Mouse (Mus musculus) frontal cortex, postnatal 36 days (tissue): ENCODE measurements at regions not wholly inside any gene's neighbourhood (a gene's known extent, or its start where the extent isn't known, plus 50 kb on each side); places are given as distances from the start of the nearest gene placed in this dataset.

ENCODE experiments used
- DNase-seq, 2 experiments: peaks; one replicate each; pipeline ENCODE4 v3.0.0; 2022; ENCODE audit warnings: low spot score in 2 of 2

DNA sequence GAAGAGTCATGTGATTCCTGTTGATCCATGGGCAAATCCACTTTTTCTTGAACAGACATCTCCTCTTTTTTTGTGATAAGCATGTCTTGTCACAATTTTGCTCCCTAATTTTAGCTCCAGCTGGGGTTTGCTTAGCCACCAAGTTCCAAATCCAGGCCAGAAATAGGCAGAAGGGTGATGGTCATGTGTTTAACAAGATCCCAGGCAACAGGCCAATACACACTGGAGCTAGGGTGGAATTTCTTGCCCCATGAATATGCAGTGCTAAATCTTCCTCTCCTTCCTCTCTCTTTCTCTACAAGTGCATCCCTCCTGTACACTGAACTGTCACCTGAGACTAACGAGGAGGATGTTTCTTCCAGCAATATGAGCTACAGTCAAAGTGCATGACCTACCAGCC lies 58.6 kb upstream of the Vgll2 start:
- DNase-seq = no peak

DNA sequence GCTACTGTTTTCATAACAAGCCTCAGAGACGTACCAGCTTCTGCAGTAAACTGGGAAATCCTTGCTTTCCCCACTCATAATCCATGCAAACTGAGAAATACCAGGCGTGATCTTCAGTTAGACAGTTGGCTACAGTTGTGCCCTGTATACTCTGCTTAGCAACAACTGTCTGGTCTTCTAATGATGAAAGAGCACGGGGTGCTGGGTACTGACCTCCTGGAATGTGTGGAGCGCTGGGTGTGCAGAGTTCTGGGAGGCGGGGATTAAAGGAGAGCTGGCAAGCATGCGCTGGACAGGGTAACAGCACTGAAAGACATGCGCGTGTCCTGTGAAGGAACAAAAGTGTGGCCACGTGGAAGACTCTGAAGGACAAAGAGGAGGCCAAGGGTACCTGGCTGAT lies 52.2 kb upstream of the Vgll2 start:
- no peak for DNase-seq
